In the genomic region with DNA sequence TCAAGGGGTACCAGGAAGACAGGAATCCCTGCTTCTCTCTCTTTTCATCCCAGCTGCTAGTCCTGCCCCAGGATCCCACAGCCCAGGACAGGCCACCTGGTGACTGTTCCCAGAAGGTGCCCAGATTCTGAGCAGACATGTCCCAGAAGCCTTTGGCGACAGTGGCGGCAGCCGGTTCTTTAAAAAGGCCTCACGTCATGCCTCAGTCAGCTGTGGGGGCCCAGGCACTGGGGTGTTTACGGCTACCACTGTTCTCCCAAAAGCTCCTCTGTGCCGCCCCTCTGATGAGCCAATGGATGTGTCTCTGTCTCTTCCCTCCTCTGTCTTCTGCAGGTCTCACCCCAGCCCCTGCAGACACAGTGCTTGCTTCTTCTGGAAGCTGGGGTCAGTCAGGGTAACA, we compare ENCODE assay signal across 8 mouse cellular contexts. TPM values are rescaled to one million over a fixed set of nuclear protein-coding genes. Genes with fewer than 3 reads are reported as not detected.
DNase-seq lines count a peak whose midpoint lies in the region; ATAC-seq and TF ChIP-seq lines count a peak whose summit lies in the region.

No protein-coding gene starts in this region.

- DNase-seq in gastrocnemius, adult 2 months, result peak; percentile 50
- no peak for DNase-seq in gastrocnemius, adult 18-20 months (ENCODE audit: low spot score)
- peak; percentile 47 for DNase-seq in brain, embryonic 14.5 days (ENCODE audit: low read depth)
- DNase-seq in left cerebral cortex, adult 2 months (ENCODE audit: extremely low spot score in 1 of 2, low spot score in 2 of 2), result no peak
- no peak for DNase-seq in thymus, postnatal 36 days
- no peak for DNase-seq in frontal cortex, postnatal 36 days (ENCODE audit: low spot score in 2 of 2)

- TF ChIP-seq CTCF in gastrocnemius, adult 2 months (IDR thresholded peaks at IDR 0.05), result no peak
- TF ChIP-seq CTCF in brain, embryonic 14.5 days (IDR thresholded peaks at IDR 0.05; ENCODE audit: borderline replicate concordance, extremely low read depth, insufficient read depth, insufficient read length), result no peak
- no peak for TF ChIP-seq CTCF in left cerebral cortex, adult 2 months (IDR thresholded peaks at IDR 0.05)

- ATAC-seq in heart, embryonic 15.5 days (replicated peaks; ENCODE audit: insufficient number of reproducible peaks, insufficient read depth, low FRiP score, low read depth), result no peak; the same call in 1 of the 2 replicates
- ATAC-seq in limb, embryonic 15.5 days (ENCODE audit: insufficient number of reproducible peaks, low FRiP score, low TSS enrichment, low read depth), result no peak

- peak overlapping the region; percentile 9 for H3K9ac ChIP-seq in heart, embryonic 15.5 days
- H3K9ac ChIP-seq in limb, embryonic 15.5 days, result no peak overlapping the region

- peaks cover 93% of the 10 kb centered on the region for H3K4me1 ChIP-seq in heart, embryonic 15.5 days (replicated peaks)
- peaks cover 79% of the 10 kb centered on the region for H3K4me1 ChIP-seq in limb, embryonic 15.5 days

- peak overlapping the region; percentile 62 for H3K4me2 ChIP-seq in heart, embryonic 15.5 days
- H3K4me2 ChIP-seq in limb, embryonic 15.5 days, result no peak overlapping the region

- no peaks in the 10 kb centered on the region for H3K36me3 ChIP-seq in heart, embryonic 15.5 days
- no peaks in the 10 kb centered on the region; the same call in 1 of the 2 replicates for H3K36me3 ChIP-seq in limb, embryonic 15.5 days

- H3K27me3 ChIP-seq in heart, embryonic 15.5 days, result no peaks in the 10 kb centered on the region
- H3K27me3 ChIP-seq in limb, embryonic 15.5 days, result no peaks in the 10 kb centered on the region

- no peak for TF ChIP-seq POLR2A in brain, embryonic 14.5 days (IDR thresholded peaks at IDR 0.05; ENCODE audit: borderline replicate concordance, extremely low read depth, insufficient read depth, insufficient read length, poor library complexity, severe bottlenecking)

- H3K27ac ChIP-seq in gastrocnemius, adult 2 months, result peak overlapping the region; percentile 82
- H3K27ac ChIP-seq in heart, embryonic 15.5 days, result peak overlapping the region; percentile 95
- H3K27ac ChIP-seq in limb, embryonic 15.5 days, result peak overlapping the region; percentile 83
- H3K27ac ChIP-seq in left cerebral cortex, adult 2 months, result no peak overlapping the region

- H3K4me3 ChIP-seq in gastrocnemius, adult 2 months, result no peak overlapping the region
- no peak overlapping the region for H3K4me3 ChIP-seq in heart, embryonic 15.5 days
- no peak overlapping the region for H3K4me3 ChIP-seq in limb, embryonic 15.5 days
- H3K4me3 ChIP-seq in left cerebral cortex, adult 2 months, result no peak overlapping the region

- no peaks in the 10 kb centered on the region for H3K9me3 ChIP-seq in heart, embryonic 15.5 days (replicated peaks)
- H3K9me3 ChIP-seq in limb, embryonic 15.5 days, result no peaks in the 10 kb centered on the region

- whole genome bisulfite sequencing in heart, embryonic 15.5 days, result 35% methylated on average over 6 of the region's 6 CpGs
- WGBS in limb, embryonic 15.5 days, result 33% methylated on average over 6 of the region's 6 CpGs

- intact Hi-C loops in gastrocnemius, adult 2 months (cut with DNase I), result loop anchor here (5.0 kb wide), 1 partner anchor 37 kb away; no protein-coding TSS in a partner anchor
- intact Hi-C loops in left cerebral cortex, adult 2 months (cut with DNase I), result loop anchor here (5.0 kb wide), 1 partner anchor 118 kb away; a partner anchor contains a TSS

RNA-seq across cellular contexts. Expression of a gene that starts 19.8 kb away (rescaled TPM):
- total RNA-seq in gastrocnemius, adult 2 months (2021), result 1 to 10 TPM; 3.3 to 9.2 TPM
- 1 to 10 TPM; 4.3 to 6.3 TPM for total RNA-seq in gastrocnemius, adult 18-20 months (2021)
- polyA plus RNA-seq in brain, embryonic 14.5 days (2012; rRNA removed), result 2.7 and 3.7 TPM in 2 replicates
- polyA plus RNA-seq in heart, embryonic 15.5 days (2015; fragmentation: Nextera tagmentation; extraction: Ambion mirVana), result 14.0 and 17.4 TPM in 2 replicates
- polyA plus RNA-seq in limb, embryonic 15.5 days (2015; fragmentation: Nextera tagmentation; extraction: Ambion mirVana), result 17.0 and 20.2 TPM in 2 replicates
- total RNA-seq in left cerebral cortex, adult 2 months (2021), result 1 to 10 TPM; 1.5 to 1.9 TPM

Comparison
In these comparisons a context has a peak if more than half of its experiments do, and no peak if none do; other contexts are left out.
1. DNase-seq: peak in gastrocnemius, adult 2 months (single experiment) and brain, embryonic 14.5 days (single experiment); none in gastrocnemius, adult 18-20 months (single experiment), left cerebral cortex, adult 2 months (0 of 2), thymus, postnatal 36 days (0 of 2) and frontal cortex, postnatal 36 days (0 of 2).